Mouse (Mus musculus) gonadal fat pad, adult 2 months (tissue): ENCODE data around the gene Sema3f. TPM values are rescaled to one million over a fixed set of nuclear protein-coding genes. Genes with fewer than 3 reads are reported as not detected.

Source experiments
- DNase-seq: peaks from one replicate; pipeline ENCODE4 v3.0.0-alpha.2; 2012; ENCODE audit warnings: low read depth
- polyA plus RNA-seq: library from polyadenylated mRNA; depleted of rRNA; stranded (reverse); fragments of >200 nt; gene quantifications from 2 replicates; pipeline ENCODE4 v1.2.3, GENCODE M21; 2012; rRNA removed

Sema3f gene
- polyA plus RNA-seq, 1 experiment, result 64.0 TPM

- no peak for DNase-seq
Observed at GRCm38 (mm10) chr9:107633661-107634405, 76.4 kb downstream of the Sema3f start.

GRCm38 (mm10) chr9:107633091-107633660, 77.1 kb downstream of the Sema3f start:
- DNase-seq, result no peak

- no peak for DNase-seq
Observed at GRCm38 (mm10) chr9:107632478-107632877, 77.8 kb downstream of the Sema3f start.

- DNase-seq, result no peak
Observed at GRCm38 (mm10) chr9:107631861-107632260, 78.4 kb downstream of the Sema3f start.

Other genes starting within 250 kb of the Sema3f start
- gene Tmem115, start 176.5 kb downstream of the Sema3f start, polyA plus RNA-seq, result 54.1 and 56.0 TPM in 2 replicates
- 58.2 and 65.4 TPM in 2 replicates for gene Cyb561d2, start 168.3 kb downstream of the Sema3f start, polyA plus RNA-seq
- gene Nprl2, start 168.2 kb downstream of the Sema3f start, polyA plus RNA-seq, result 29.7 and 35.0 TPM in 2 replicates
- 7.9 and 8.4 TPM in 2 replicates for gene Zmynd10, start 163.2 kb downstream of the Sema3f start, polyA plus RNA-seq
- gene Rassf1, start 158.9 kb downstream of the Sema3f start, polyA plus RNA-seq, result 30.9 and 36.8 TPM in 2 replicates
- 54.3 and 59.6 TPM in 2 replicates for gene Tusc2, start 147.2 kb downstream of the Sema3f start, polyA plus RNA-seq
- gene Hyal2, start 142.5 kb downstream of the Sema3f start, polyA plus RNA-seq, result 68.6 and 82.6 TPM in 2 replicates
- 17.0 and 17.8 TPM in 2 replicates for gene Hyal1, start 133.5 kb downstream of the Sema3f start, polyA plus RNA-seq
- gene Naa80, start 131.6 kb downstream of the Sema3f start, polyA plus RNA-seq, result 52.7 and 58.7 TPM in 2 replicates
- gene Hyal3, start 129.7 kb downstream of the Sema3f start, polyA plus RNA-seq, result 2.4 and 2.6 TPM in 2 replicates
- 30.6 and 32.7 TPM in 2 replicates for gene Ifrd2, start 122.8 kb downstream of the Sema3f start, polyA plus RNA-seq
- 37.2 and 52.8 TPM in 2 replicates for gene Sema3b, start 101.2 kb downstream of the Sema3f start, polyA plus RNA-seq
- gene Gnai2, start 75.1 kb downstream of the Sema3f start, polyA plus RNA-seq, result 685 and 710 TPM in 2 replicates
- gene Slc38a3, start 40.9 kb downstream of the Sema3f start, polyA plus RNA-seq, result 10.5 and 12.5 TPM in 2 replicates
- 0.24 TPM in 1 of 2 replicates, not detected in the other for gene Gnat1, start 30.8 kb downstream of the Sema3f start, polyA plus RNA-seq
- 59.3 and 73.5 TPM in 2 replicates for gene Rbm5, start 60.5 kb upstream of the Sema3f start, polyA plus RNA-seq
- gene Rbm6, start 162.8 kb upstream of the Sema3f start, polyA plus RNA-seq, result 19.0 and 20.9 TPM in 2 replicates
- 24.5 and 26.2 TPM in 2 replicates for gene Mon1a, start 177.7 kb upstream of the Sema3f start, polyA plus RNA-seq
- gene Mst1r, start 196.4 kb upstream of the Sema3f start, polyA plus RNA-seq, result 34.3 and 40.2 TPM in 2 replicates
- gene Actl11, start 218.0 kb upstream of the Sema3f start, polyA plus RNA-seq, result 2.3 and 3.1 TPM in 2 replicates
- gene Camkv, start 225.2 kb upstream of the Sema3f start, polyA plus RNA-seq, result 0.84 and 0.92 TPM in 2 replicates
- 0.81 and 1.2 TPM in 2 replicates for gene Traip, start 239.7 kb upstream of the Sema3f start, polyA plus RNA-seq